Mouse (Mus musculus): ENCODE measurements around the gene 2010111I01Rik.

Gene 2010111I01Rik

DNA sequence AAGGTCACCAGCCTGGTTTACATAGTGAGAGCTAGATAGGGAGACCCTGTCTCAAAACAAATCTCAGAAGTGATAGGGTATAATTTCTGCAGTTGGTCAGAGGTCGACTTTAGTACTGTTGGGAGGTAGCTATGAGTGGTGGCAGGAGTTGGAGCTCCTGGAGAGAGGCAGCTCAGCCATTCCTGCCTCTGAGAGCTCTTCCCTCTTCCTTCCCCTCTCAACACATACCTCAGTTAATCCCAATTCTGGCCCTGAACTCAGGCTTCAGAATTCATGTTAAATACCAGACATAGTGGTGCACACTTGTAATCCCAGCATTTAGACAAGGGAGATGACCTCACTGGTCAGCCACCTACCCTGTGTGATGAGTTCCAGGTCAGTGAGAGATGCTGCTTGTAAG lies 65.3 kb downstream of the 2010111I01Rik start:
- no peak for DNase-seq (ENCODE audit: low read depth, low spot score)

DNA sequence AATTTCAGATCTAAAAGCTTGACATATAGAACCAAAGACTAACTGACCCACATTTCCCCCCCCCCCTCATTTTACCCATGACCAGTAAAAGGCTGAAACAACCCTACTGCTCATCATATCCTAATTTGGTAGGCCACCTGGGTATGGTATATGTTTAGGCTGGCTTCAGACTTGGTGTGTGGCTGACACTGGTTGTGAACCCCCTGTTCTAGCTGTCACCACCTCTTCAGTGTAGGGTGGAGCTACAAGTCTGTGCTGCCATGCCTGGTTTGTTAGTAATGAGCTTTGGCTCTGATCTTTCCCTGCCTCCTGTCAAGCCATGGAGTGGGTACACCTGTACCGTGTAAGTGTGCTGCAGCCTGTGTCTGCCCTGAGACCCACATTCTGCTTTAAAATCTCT lies 66.6 kb downstream of the 2010111I01Rik start:
- DNase-seq (ENCODE audit: low read depth, low spot score): no peak

DNA sequence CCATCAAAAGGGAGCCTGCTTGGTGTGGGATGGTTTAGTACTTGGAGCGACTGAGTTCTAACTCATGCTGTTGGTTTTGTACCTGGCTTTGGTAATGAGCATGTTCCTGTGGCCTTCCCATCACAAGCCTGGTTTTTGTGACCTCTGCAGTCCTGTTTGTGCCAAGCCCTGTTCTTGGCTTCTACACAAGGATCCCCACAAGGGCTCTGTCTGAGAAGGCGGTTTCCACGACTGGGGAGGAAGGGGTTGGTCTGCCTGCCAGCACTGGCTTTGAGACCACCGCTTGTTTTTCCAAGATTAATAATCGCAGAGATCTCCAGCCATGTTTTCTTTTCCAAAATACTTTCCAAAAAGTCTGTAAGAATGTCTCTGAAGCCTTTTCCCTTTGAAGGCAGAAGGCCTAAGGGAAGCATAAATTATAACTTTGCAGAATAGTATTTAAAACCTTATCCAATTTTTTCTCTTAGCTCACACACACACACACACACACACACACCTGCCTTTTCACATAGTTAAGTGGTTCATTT lies 67.7 kb downstream of the 2010111I01Rik start:
- no peak for DNase-seq (ENCODE audit: low read depth, low spot score)

DNA sequence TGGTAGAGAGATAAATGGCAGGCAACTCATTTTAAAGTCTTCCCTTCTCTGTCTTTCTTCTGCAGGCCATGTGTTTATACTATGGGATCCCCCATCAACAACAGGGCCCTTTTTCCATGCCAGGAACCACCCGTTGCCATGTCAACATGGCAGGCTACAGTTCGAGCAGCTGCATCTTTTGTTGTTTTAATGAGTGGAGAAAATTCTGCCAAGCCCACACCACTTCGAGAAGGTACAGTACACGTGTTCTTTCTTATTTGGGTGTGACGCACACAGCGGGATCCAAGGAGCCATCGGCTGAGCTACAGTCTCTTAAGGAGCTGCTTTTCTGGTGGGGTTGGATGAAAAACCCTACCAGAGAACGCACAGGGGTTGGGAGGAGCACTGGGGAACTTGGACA lies 68.3 kb downstream of the 2010111I01Rik start:
- DNase-seq (ENCODE audit: low read depth, low spot score): no peak

DNA sequence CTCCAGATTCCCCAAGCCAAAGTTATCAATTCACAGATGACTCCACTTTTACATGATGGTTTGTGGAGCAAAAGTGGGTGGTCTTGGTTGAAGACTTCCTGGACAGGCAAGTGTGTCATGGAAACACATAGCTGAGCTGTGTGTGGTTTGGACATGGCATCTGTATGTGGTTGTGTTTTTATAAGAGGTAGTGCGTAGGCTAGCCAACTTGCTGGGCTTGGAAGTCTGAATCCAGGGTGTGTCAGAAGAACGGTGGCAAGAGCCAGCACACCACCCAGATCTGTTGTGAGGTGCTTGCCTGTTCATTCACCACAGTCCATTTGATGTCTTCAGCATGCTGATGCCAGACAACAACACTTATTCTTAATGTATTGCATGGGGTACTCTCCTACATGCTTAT lies 68.7 kb downstream of the 2010111I01Rik start:
- no peak for DNase-seq (ENCODE audit: low read depth, low spot score)

DNA sequence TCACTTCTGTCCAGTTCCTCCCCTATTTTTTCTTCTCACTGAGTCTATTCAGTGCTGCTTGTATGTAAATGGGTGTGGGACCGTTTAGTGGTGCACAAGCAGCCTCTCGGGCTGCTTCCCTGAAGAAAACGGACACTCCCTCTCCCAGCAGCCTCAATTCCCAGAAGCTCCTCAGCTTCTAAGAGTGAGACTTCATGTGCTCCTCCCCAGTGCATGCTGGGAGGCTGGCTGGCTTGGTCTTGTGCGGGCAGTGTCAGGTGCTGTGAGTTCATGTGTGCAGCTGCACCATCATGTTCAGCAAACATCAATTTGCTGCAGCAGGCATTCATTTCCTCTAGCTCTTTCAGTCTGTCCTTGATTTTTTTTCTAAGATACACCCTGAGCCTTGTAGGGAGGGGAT lies 70.0 kb downstream of the 2010111I01Rik start:
- DNase-seq (ENCODE audit: low read depth, low spot score): no peak

DNA sequence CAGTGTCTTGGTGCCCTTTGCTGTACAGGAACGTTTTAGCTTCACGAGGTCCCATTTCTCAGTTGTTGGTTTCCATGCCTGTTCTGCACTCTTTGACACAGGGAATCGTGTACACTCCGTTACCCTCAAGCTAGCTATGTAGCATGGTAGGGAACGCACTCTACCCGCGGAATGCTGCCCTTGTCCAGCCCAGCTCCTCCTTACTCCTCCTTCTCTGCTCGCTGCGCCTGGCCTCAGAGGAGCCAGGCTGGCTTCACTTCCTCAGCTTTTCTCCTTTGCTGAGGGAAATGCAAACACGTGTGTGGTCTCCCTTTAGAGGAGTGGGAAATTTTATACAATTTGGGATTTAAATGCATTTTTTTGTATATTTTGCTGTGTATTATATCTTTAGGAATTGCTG lies 73.2 kb downstream of the 2010111I01Rik start:
- no peak for DNase-seq (ENCODE audit: low read depth, low spot score)

DNA sequence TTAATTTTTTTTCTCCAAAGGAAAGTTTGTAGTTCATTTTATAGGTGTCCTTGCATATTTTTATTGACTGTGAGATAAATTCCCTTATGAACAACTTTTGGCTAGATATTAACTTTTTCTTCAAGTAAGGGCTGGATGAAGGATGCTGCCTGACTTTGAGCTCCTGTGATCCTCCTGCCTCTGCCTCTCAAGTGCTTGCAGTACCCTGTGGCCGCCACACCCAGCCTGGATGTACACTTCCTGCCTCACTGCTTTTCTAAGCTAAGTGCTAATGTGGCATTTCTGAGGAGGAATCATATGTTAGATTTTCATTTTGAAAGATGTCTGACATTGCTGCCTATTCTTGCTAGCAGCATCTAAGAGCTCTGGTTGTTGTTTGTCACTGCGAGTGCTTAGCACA lies 73.7 kb downstream of the 2010111I01Rik start:
- no peak for DNase-seq (ENCODE audit: low read depth, low spot score)

DNA sequence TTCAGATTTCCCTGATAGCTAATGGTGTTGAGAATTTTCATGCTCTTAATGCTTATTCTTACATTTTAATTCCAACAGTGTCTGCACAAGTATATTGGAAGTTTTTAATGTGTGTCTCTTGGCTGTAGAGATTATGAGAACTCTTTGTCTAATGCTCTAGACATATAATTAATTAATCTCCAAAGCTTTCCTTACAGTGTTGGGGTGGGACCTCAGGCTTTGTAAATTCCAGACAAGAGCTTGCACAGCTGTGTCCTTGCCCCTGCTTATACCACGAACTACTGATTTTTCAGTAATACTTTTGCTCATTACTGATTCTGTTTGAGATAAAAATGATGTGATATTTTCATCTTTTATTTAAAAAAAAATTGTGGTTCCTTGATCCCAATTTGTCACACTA lies 74.2 kb downstream of the 2010111I01Rik start:
- no peak for DNase-seq (ENCODE audit: low read depth, low spot score)

DNA sequence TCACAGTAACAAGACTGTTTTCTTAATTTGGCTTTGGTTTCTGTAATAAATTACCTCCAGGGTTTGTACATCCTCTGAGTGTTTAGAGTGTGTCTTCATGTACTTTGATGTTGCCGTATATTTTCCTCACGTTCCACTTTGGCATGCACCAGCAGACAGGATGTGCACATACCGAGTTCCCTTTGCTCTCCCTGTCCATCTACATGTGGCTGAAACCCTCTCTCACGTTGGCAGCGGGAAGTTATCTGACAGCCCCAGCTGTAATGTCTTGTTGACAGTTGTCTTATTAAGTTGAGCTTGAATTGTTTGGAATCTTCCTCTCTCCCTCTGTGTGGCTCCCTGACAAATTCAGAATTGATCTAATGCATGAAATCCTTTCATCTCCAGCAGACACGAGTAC lies 74.6 kb downstream of the 2010111I01Rik start:
- no peak for DNase-seq (ENCODE audit: low read depth, low spot score)

DNA sequence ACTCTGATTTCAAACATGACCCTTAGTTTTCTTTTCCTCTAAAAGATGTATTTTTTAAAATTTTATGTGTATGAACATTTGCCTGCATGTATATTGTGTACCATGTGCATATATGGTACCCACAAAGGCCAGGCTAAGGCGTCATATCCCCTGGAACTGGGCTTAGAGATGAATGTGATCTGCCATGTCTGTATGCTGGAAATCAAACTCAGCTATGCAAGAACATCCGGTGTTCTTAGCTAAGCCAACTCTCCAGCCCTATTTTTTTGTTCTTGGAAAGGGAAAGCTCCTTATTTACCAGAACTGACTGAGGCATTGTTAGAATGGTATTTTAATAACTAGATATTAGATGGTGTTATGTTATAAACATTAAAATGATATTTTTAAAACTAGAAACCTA lies 75.2 kb downstream of the 2010111I01Rik start:
- no peak for DNase-seq (ENCODE audit: low read depth, low spot score)

DNA sequence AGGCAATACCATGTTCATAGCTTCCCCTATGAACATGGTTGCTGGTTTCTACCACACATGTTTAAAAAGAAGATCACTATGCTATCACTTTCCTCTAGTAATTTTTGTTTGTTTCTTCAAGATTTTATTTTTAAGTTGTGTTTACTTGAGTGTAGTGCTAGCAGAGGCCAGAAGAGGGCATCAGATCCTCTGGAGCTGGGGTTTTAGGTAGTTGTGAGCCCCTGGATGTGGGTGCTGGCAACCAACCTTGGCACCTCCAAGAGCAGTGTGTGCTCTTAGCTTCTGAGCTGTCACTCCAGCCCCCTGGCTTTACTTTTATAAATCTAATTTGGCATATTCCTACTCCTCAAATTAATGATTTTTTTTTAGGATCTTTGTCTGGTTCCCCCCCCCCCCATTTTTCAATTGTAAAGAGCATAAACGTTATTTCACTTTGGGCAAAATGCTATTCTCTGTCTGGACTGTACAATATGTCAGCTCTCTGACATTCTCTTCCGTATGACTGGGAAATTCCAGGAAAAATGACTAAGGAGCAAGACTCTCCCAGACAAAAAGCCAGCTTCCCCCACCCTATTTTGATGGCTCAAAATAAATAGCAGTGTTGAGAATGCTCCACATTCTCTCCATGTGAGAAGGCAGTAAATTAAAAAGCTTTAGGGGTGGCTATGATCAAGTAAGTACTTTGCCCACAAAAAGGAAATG lies 81.0 kb downstream of the 2010111I01Rik start:
- DNase-seq (ENCODE audit: low read depth, low spot score): no peak

DNA sequence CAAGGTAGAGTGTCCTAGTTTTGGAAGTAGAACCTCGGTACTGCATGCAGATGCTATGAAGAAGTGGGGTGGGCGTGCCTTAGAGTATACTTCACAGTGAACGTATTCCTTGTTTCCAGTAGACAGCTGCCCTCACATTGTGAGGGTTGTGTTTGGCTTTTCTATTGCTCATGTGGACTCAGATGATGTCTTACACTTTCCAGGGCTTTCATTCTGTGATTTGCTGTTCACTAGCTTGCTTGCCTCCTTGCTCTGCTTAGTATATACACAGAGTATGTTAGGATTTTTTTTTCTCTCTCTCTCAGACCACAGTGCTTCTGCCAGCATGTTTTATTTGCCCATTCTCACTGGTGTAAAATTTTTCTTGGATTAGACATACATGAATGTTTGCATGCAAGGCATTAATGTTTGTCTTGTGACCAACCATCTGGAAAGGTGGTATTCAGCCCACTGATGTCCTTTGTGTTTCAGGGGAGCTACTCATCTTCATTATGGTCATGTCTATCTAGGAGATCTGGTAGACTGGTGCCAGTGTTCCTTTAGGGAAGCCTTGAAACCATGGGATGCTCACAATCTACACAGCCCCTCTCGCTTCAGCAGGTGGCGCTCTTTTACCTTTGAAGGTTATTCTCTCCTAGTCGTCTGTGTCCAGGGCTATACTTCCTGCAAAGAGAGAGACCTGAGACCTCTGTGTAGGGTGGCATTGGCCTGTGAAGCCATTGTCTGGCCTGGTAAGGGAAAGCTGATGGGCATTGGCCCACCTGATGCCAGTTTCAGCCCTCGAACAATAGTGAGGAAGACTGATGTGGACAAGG lies 81.7 kb downstream of the 2010111I01Rik start:
- peak; percentile 60 for DNase-seq (ENCODE audit: low read depth, low spot score)

DNA sequence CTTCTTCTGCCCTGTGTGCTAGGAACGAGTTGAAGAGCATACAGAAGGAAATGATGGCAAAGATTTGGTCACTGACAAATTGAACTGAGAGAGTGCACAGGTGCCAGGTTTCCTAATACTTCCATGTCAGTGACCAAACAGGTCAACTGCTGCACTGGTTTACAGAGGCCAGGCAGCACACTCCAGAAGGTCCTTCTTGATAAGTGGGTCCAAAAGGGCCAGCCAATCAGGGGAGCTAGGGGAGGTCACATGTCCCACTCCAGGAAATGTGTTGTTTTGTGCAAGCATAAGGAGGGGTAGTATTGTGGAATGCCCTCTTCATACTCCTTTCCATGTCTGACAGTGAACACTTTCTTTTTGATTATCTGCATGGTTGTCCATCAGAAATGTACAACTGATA lies 99.0 kb downstream of the 2010111I01Rik start:
- no peak for DNase-seq (ENCODE audit: low read depth, low spot score)

DNA sequence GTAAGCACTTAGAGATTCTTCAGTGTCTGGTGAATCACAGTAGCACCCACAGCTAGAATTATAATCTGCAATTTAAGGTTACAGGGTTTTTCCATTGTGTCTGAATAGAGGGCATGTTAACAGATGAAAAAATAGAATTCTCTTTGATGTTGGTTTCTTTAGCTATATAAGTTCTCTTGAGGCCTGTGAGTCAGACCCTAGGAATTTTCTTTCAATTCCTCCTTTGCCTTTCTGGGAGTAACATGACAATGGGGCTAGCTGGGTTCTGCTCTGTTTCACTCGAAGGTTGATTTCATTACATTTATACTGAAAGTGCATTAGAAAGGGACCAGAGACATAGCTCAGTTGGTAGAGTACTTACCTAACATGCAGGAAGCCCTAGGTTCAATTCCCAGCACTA lies 101.9 kb downstream of the 2010111I01Rik start:
- no peak for DNase-seq (ENCODE audit: low read depth, low spot score)

DNA sequence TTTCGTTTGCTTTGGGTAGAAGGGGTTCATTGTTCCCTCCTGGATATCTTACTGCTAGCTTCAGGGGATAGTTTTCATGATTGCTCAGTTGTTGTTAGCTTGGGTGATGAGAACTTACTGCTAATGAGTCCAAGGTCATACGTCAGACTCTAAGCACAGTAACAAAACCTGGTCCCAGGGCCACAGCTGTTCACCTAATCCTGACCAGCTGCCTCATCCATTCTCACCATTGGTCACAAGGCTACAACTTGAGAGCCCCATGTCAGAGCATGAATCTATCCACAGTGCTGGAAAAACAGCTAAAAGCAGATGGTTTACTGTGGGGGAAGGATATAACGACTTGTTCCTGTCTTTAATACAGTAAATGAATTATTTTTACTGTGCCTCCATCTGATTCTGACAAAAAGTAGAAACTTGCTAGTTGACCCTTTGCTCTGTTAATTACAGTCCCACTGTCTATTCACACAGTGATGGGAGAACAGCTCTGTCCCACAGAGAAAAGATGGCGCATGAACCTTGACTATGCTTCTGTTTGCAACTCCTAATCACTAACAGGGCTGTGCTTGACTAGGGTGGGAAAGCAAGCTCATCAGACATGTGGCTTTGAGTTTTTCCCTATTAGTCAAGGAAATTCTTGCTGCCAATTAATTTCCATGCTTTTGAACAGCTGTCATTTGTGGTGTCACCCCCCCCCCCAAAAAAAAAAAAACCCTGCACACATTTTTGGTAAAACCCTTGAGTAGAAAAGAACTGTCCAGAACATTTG lies 103.9 kb downstream of the 2010111I01Rik start:
- DNase-seq (ENCODE audit: low read depth, low spot score): no peak

DNA sequence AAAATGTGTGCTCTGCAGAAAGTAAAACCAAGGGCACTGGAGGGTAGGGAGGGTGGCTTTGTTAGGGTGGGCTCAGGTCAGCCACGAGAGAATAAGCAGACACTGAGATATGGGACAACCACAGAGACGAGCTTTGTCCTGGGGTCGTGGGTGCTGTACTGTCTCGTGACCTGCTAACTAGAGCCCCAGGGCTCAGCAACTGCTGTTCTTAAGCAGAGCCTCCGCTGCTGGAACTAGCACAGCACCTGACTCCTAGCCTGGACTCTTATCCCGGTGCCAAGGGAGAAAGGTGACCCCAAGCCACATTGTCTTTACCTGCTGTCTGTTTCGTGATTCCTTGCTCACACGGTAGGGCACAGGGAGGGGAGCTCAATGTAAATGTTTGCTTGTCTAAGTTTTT lies 107.2 kb downstream of the 2010111I01Rik start:
- DNase-seq (ENCODE audit: low read depth, low spot score): no peak

DNA sequence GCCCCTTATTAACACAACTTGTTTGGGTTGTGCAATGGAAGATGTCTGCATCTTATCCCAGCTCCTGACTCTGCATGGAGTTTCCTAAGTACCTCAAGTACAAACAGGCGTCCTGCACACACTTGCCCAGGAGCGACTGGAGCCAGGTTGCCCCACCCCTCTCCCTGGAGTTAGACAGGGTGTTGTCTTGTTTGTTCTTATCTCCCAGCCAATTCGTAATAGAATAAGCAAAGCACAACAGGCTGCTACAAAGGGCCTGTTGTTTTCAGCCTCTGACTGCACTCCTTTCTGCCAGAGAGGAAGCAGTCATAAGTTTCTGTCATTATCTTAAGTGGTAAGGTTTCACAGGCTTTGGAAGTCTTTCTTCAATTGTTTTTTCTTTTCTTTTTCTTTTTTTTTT lies 107.7 kb downstream of the 2010111I01Rik start:
- DNase-seq (ENCODE audit: low read depth, low spot score): no peak

DNA sequence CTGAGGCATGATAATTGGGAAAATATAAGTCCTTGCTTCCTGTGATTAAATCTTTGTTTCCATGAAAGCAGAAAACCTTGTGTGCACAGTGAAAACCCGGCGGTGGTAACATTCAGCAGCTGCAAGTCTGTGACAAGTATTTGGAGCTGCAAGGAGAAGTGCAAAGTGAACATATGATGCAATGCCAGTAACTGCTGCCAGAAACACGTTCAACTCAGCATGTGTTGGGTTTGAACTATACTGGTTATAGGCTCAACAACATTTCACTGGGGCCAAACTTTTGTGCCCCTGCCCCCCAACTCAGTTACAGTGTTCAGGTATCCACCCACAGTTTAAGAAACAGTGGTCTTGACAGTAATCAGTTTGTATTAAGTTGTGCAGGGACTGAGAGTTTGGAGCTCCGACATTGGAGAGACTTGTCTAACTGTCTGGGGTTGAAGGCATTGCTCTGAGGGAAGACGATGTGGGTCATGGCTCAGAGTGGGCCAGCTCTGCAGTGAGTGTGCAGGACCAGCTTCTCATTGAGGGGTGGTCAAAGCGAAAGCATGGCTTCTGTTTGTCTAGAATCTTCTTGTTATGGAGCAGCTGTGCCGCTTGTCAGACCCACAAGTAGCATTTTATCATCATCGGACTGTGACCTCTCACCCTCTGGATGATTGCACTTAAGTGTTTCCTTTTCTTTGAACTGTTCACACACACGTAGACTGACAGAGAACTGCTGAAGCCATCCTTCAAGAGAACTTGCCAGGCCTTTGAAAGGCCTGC lies 109.4 kb downstream of the 2010111I01Rik start:
- no peak for DNase-seq (ENCODE audit: low read depth, low spot score)

DNA sequence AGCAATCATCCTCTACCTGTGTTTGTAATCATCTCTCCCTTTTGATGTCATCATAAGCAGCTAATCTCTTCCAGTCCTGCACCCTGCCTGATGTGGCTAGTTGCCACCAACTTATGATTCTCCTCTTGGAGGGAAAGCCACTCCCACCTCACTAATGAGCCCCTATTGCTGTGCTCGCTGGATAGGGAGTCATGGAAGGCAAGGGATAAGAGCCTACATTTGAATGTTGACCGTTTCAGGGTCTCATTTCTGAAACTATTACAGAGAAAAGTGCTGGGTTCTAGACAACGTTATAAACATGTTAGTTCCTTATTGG lies 109.9 kb downstream of the 2010111I01Rik start:
- DNase-seq (ENCODE audit: low read depth, low spot score): no peak

DNA sequence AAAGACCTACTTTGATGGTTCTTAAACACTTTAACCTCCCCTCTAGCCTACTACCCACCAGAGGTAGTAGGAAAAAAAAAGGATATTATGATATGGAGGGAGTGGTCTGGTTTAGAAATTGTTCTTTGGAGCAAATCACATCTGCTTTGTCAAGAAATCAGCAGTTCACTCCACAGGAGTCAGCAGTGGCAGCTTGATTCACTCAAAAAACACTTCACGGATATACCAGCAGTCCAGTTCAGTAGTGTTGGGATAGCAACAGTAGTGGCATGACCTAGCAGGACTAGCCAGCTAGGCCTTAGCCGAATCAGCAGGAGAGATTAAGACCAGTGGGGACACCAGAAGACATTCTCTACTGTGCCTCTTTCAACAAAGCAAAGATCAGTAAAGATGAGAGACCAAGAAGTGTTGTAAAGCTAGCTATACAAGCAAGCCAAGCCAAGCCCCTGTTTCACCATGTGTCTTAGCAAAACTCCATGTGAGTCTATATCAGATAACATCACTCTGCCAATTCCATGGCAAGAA lies 110.7 kb downstream of the 2010111I01Rik start:
- no peak for DNase-seq (ENCODE audit: low read depth, low spot score)
